Mouse (Mus musculus): ENCODE data around the gene Cryzl1. TPM values are rescaled to one million over a fixed set of nuclear protein-coding genes. Genes with fewer than 3 reads are reported as not detected.
A peak's percentile ranks its signal among the peaks of the same experiment; 100 is the strongest.

Gene Cryzl1
- total RNA-seq, 4 experiments from 2014 or later, result 49.9 to 75.8 (median 63.0) TPM

- DNase-seq, result no peak
These were observed 11.6 kb upstream of the Cryzl1 start for GRCm38 (mm10) chr16:91740184-91740917.

- DNase-seq, result no peak
These were observed 9.7 kb upstream of the Cryzl1 start for GRCm38 (mm10) chr16:91738505-91738904.

GRCm38 (mm10) chr16:91736046-91736816 is 7.5 kb upstream of the Cryzl1 start:
- no peak for DNase-seq

- DNase-seq, result no peak
These were observed 6.0 kb upstream of the Cryzl1 start for GRCm38 (mm10) chr16:91734771-91735170.

- no peak for DNase-seq
These were observed 4.0 kb upstream of the Cryzl1 start for GRCm38 (mm10) chr16:91732816-91733215.

GRCm38 (mm10) chr16:91730446-91730845 is 1.7 kb upstream of the Cryzl1 start:
- no peak for DNase-seq

GRCm38 (mm10) chr16:91729821-91730441 is 1.2 kb upstream of the Cryzl1 start:
- peak; percentile 23 for DNase-seq

GRCm38 (mm10) chr16:91729066-91729482 is 299 bp upstream of the Cryzl1 start, which contains the start of gene Itsn1:
Gene Itsn1, plus strand, starts transcription at chr16:91729281.
- peak; percentile 98 for DNase-seq

- peak; percentile 42 for DNase-seq
These were observed 1.3 kb downstream of the Cryzl1 start for GRCm38 (mm10) chr16:91727433-91727832.

GRCm38 (mm10) chr16:91724247-91724646 is 4.5 kb downstream of the Cryzl1 start:
- peak; percentile 20 for DNase-seq

- DNase-seq, result no peak
These were observed 11.4 kb downstream of the Cryzl1 start for GRCm38 (mm10) chr16:91717399-91717798.

GRCm38 (mm10) chr16:91716927-91717349 is 11.8 kb downstream of the Cryzl1 start:
- DNase-seq, result no peak

- DNase-seq, result no peak
These were observed 18.5 kb downstream of the Cryzl1 start for GRCm38 (mm10) chr16:91710241-91710640.

GRCm38 (mm10) chr16:91704603-91705340 is 24.0 kb downstream of the Cryzl1 start:
- DNase-seq, result no peak

GRCm38 (mm10) chr16:91702771-91703188 is 26.0 kb downstream of the Cryzl1 start:
- no peak for DNase-seq

GRCm38 (mm10) chr16:91701908-91702307 is 26.9 kb downstream of the Cryzl1 start:
- no peak for DNase-seq

- no peak for DNase-seq
These were observed 29.8 kb downstream of the Cryzl1 start for GRCm38 (mm10) chr16:91698995-91699394.

- DNase-seq, result no peak
These were observed 33.5 kb downstream of the Cryzl1 start for GRCm38 (mm10) chr16:91695108-91695755.

GRCm38 (mm10) chr16:91694455-91695084 is 34.2 kb downstream of the Cryzl1 start:
- peak; percentile 38 for DNase-seq

- no peak for DNase-seq
These were observed 39.0 kb downstream of the Cryzl1 start for GRCm38 (mm10) chr16:91689791-91690190.

GRCm38 (mm10) chr16:91688619-91689334 is 40.0 kb downstream of the Cryzl1 start, which contains the start of gene Donson:
Gene Donson, minus strand, starts transcription at chr16:91688770.
- peak; percentile 87 for DNase-seq

Measured in adrenal gland, adult 8-10 months (tissue).